In the genomic region with DNA sequence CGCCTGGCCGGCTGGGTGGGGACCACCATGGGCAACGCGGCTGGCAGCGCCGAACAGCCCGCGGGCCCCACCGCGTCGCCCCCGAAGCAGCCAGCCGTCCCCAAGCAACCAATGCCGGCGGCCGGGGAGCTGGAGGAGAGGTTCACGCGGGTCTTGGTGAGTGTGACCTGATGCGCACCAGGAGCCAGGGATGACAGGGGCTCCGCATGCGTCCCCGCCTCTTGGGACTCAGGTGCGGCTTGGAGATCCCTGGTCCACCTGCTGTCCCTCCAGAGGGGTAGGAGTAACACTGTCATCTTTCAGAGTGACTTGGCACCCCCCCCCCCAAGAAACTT, we compare ENCODE assay signal across 8 mouse cellular contexts. TPM values are rescaled to one million over a fixed set of nuclear protein-coding genes. Genes with fewer than 3 reads are reported as not detected.
DNase-seq lines count a peak whose midpoint lies in the region; ATAC-seq lines count a peak whose summit lies in the region.
"Had no signal": no experiment of that assay in that cellular context is flagged by ENCODE, and none has a peak within 500 bp of the region (broad histone marks: within the 10 kb centered on the region; RNA-seq: fewer than 3 reads in every experiment).

No protein-coding gene starts in this region.

- no peak for ATAC-seq in megakaryocyte, adult 5-6 weeks (ENCODE audit: poor library complexity, severe bottlenecking)
- ATAC-seq in forebrain, embryonic 13.5 days: peak; percentile 17; the same call in 1 of the 2 replicates
- ATAC-seq in limb, embryonic 13.5 days (ENCODE audit: low FRiP score, low read depth): no peak
- no peak for ATAC-seq in stomach, embryonic 16.5 days (ENCODE audit: insufficient read depth, low FRiP score)

- H3K27ac ChIP-seq in forebrain, embryonic 13.5 days: no peak overlapping the region
- no peak overlapping the region for H3K27ac ChIP-seq in limb, embryonic 13.5 days
- H3K27ac ChIP-seq in stomach, embryonic 16.5 days (ENCODE audit: low read length): no peak overlapping the region

- H3K27me3 ChIP-seq in megakaryocyte, embryonic 14.5 days (replicated peaks): peaks cover 48% of the 10 kb centered on the region
- H3K27me3 ChIP-seq in forebrain, embryonic 13.5 days: peaks cover 58% of the 10 kb centered on the region
- peaks cover 64% of the 10 kb centered on the region for H3K27me3 ChIP-seq in limb, embryonic 13.5 days
- H3K27me3 ChIP-seq in stomach, embryonic 16.5 days (ENCODE audit: control insufficient read depth, insufficient read depth, low read length): peaks cover 24% of the 10 kb centered on the region

- peak overlapping the region; percentile 90 for H3K4me2 ChIP-seq in forebrain, embryonic 13.5 days
- H3K4me2 ChIP-seq in limb, embryonic 13.5 days (replicated peaks): peak overlapping the region; percentile 97
- peak overlapping the region; percentile 99 for H3K4me2 ChIP-seq in stomach, embryonic 16.5 days (ENCODE audit: low read depth, low read length)

- H3K9ac ChIP-seq in forebrain, embryonic 13.5 days: peak overlapping the region; percentile 72
- H3K9ac ChIP-seq in limb, embryonic 13.5 days: peak overlapping the region; percentile 63
- peak overlapping the region; percentile 71 for H3K9ac ChIP-seq in stomach, embryonic 16.5 days (ENCODE audit: low read length)

- H3K9me3 ChIP-seq in megakaryocyte, embryonic 14.5 days: peaks cover 5% of the 10 kb centered on the region
- no peaks in the 10 kb centered on the region for H3K9me3 ChIP-seq in forebrain, embryonic 13.5 days (replicated peaks)
- no peaks in the 10 kb centered on the region for H3K9me3 ChIP-seq in limb, embryonic 13.5 days
- H3K9me3 ChIP-seq in stomach, embryonic 16.5 days (replicated peaks; ENCODE audit: control insufficient read depth, low read length): no peaks in the 10 kb centered on the region

- peaks cover 71% of the 10 kb centered on the region for H3K4me1 ChIP-seq in megakaryocyte, embryonic 14.5 days
- peaks cover 13% of the 10 kb centered on the region for H3K4me1 ChIP-seq in forebrain, embryonic 13.5 days
- H3K4me1 ChIP-seq in limb, embryonic 13.5 days: peaks cover 15% of the 10 kb centered on the region
- peaks cover 8% of the 10 kb centered on the region; the same call in 1 of the 2 replicates for H3K4me1 ChIP-seq in stomach, embryonic 16.5 days (ENCODE audit: control insufficient read depth, insufficient read depth, low read length)

- no peak for DNase-seq in cerebellum, postnatal 10 days
- DNase-seq in layer of hippocampus, adult 9-11 months: no peak

- under 1% methylated on average over 23 of the region's 23 CpGs for WGBS in forebrain, embryonic 13.5 days
- WGBS in limb, embryonic 13.5 days: 3% methylated on average over 23 of the region's 23 CpGs
- WGBS in stomach, embryonic 16.5 days: 3% methylated on average over 23 of the region's 23 CpGs

- peak overlapping the region; percentile 92 for H3K4me3 ChIP-seq in megakaryocyte, embryonic 14.5 days (replicated peaks)
- peak overlapping the region; percentile 62 for H3K4me3 ChIP-seq in forebrain, embryonic 13.5 days
- peak overlapping the region; percentile 61 for H3K4me3 ChIP-seq in limb, embryonic 13.5 days
- peak overlapping the region; percentile 59 for H3K4me3 ChIP-seq in stomach, embryonic 16.5 days (replicated peaks; ENCODE audit: low read length)

- H3K36me3 ChIP-seq in megakaryocyte, embryonic 14.5 days (replicated peaks; ENCODE audit: low read length): no peaks in the 10 kb centered on the region
- H3K36me3 ChIP-seq in forebrain, embryonic 13.5 days (ENCODE audit: poor library complexity, severe bottlenecking): no peaks in the 10 kb centered on the region
- no peaks in the 10 kb centered on the region for H3K36me3 ChIP-seq in limb, embryonic 13.5 days
- H3K36me3 ChIP-seq in stomach, embryonic 16.5 days (ENCODE audit: control insufficient read depth, insufficient read depth, low read length): no peaks in the 10 kb centered on the region

RNA-seq across cellular contexts. Expression of a gene that starts 0.3 kb away (rescaled TPM):
- 25.5 and 36.6 TPM in 2 replicates for polyA plus RNA-seq in megakaryocyte, embryonic 14.5 days (2012; ENCODE audit: insufficient read depth, low replicate concordance)
- 387 and 407 TPM in 2 replicates for total RNA-seq in megakaryocyte, adult 5-6 weeks (2015)
- total RNA-seq in megakaryocyte, adult 5-6 weeks (2017): 126 and 152 TPM in 2 replicates
- polyA plus RNA-seq in forebrain, embryonic 13.5 days (2015; fragmentation: Nextera tagmentation; extraction: Ambion mirVana): 0.76 and 0.92 TPM in 2 replicates
- polyA plus RNA-seq in limb, embryonic 13.5 days (2015; fragmentation: Nextera tagmentation; extraction: Ambion mirVana): 1.1 and 1.2 TPM in 2 replicates
- 3.5 and 4.4 TPM in 2 replicates for polyA plus RNA-seq in stomach, embryonic 16.5 days (2015; fragmentation: Nextera tagmentation; extraction: Ambion mirVana)

RNA-seq across cellular contexts. Expression of a gene that starts 37.1 kb away (rescaled TPM):
- not detected in 2 replicates for polyA plus RNA-seq in megakaryocyte, embryonic 14.5 days (2012; ENCODE audit: insufficient read depth, low replicate concordance)
- total RNA-seq in megakaryocyte, adult 5-6 weeks (2015): not detected in 2 replicates
- not detected in 2 replicates for total RNA-seq in megakaryocyte, adult 5-6 weeks (2017)
- 0.37 and 0.54 TPM in 2 replicates for polyA plus RNA-seq in forebrain, embryonic 13.5 days (2015; fragmentation: Nextera tagmentation; extraction: Ambion mirVana)
- 0.55 and 0.61 TPM in 2 replicates for polyA plus RNA-seq in limb, embryonic 13.5 days (2015; fragmentation: Nextera tagmentation; extraction: Ambion mirVana)
- polyA plus RNA-seq in stomach, embryonic 16.5 days (2015; fragmentation: Nextera tagmentation; extraction: Ambion mirVana): 0.67 and 0.83 TPM in 2 replicates
- total RNA-seq: common myeloid progenitor, adult 5-6 weeks had no signal

RNA-seq across cellular contexts. Expression of a gene that starts 39.0 kb away (rescaled TPM):
- 73.5 and 168 TPM in 2 replicates for polyA plus RNA-seq in megakaryocyte, embryonic 14.5 days (2012; ENCODE audit: insufficient read depth, low replicate concordance)
- 0.25 and 1.8 TPM in 2 replicates for total RNA-seq in megakaryocyte, adult 5-6 weeks (2015)
- total RNA-seq in megakaryocyte, adult 5-6 weeks (2017): 1.0 and 2.1 TPM in 2 replicates
- 13.4 and 13.9 TPM in 2 replicates for polyA plus RNA-seq in forebrain, embryonic 13.5 days (2015; fragmentation: Nextera tagmentation; extraction: Ambion mirVana)
- polyA plus RNA-seq in limb, embryonic 13.5 days (2015; fragmentation: Nextera tagmentation; extraction: Ambion mirVana): 12.8 and 13.8 TPM in 2 replicates
- 6.3 and 7.9 TPM in 2 replicates for polyA plus RNA-seq in stomach, embryonic 16.5 days (2015; fragmentation: Nextera tagmentation; extraction: Ambion mirVana)

RNA-seq across cellular contexts. Expression of a gene that starts 47.0 kb away (rescaled TPM):
- not detected in 2 replicates for polyA plus RNA-seq in megakaryocyte, embryonic 14.5 days (2012; ENCODE audit: insufficient read depth, low replicate concordance)
- not detected in 2 replicates for total RNA-seq in megakaryocyte, adult 5-6 weeks (2015)
- not detected in 2 replicates for total RNA-seq in megakaryocyte, adult 5-6 weeks (2017)
- polyA plus RNA-seq in forebrain, embryonic 13.5 days (2015; fragmentation: Nextera tagmentation; extraction: Ambion mirVana): not detected in 2 replicates
- polyA plus RNA-seq in limb, embryonic 13.5 days (2015; fragmentation: Nextera tagmentation; extraction: Ambion mirVana): not detected in 2 replicates
- polyA plus RNA-seq in stomach, embryonic 16.5 days (2015; fragmentation: Nextera tagmentation; extraction: Ambion mirVana): not detected in 2 replicates

RNA-seq across cellular contexts. Expression of a gene that starts 55.2 kb away (rescaled TPM):
- polyA plus RNA-seq in megakaryocyte, embryonic 14.5 days (2012; ENCODE audit: insufficient read depth, low replicate concordance): 24.4 and 98.1 TPM in 2 replicates
- 10.1 TPM in 2 replicates for total RNA-seq in megakaryocyte, adult 5-6 weeks (2015)
- total RNA-seq in megakaryocyte, adult 5-6 weeks (2017): 17.0 and 24.6 TPM in 2 replicates
- polyA plus RNA-seq in forebrain, embryonic 13.5 days (2015; fragmentation: Nextera tagmentation; extraction: Ambion mirVana): 3.3 and 4.1 TPM in 2 replicates
- 5.1 and 5.6 TPM in 2 replicates for polyA plus RNA-seq in limb, embryonic 13.5 days (2015; fragmentation: Nextera tagmentation; extraction: Ambion mirVana)
- 4.7 and 5.7 TPM in 2 replicates for polyA plus RNA-seq in stomach, embryonic 16.5 days (2015; fragmentation: Nextera tagmentation; extraction: Ambion mirVana)
